Mouse (Mus musculus): ENCODE measurements around the gene Vmn1r69.

DNA sequence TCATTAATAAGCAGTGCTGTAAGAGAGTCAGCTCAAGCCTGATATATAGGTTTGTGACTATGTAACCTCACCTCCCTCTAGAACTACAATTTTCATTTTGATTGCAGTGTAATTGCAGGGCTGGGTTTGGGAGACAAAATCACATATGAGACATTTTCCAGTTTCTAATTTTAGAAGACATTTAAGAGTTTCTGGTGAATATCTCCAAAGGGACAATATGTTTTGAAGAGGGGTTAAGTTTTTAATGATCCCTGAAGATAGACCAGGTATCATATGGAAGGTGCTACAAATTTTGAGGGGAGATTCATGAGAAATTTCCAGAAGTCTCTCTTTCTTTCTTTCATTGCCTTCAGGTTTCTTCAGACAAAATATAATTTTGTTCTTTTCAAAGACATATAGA lies at the start of gene Vmn1r69:
- TF ChIP-seq EP300 (IDR thresholded peaks at IDR 0.05; ENCODE audit: low read depth) (no peak), CTCF (IDR thresholded peaks at IDR 0.05; ENCODE audit: low read depth) (no peak)

All from liver, postnatal 0 days (tissue).